Mouse (Mus musculus) hindbrain, embryonic 16.5 days (tissue): ENCODE measurements around the gene Snx20. TPM values are rescaled to one million over a fixed set of nuclear protein-coding genes. Genes with fewer than 3 reads are reported as not detected.

Experiments
- ATAC-seq: fragments of 200-750 bp; cut with Nextera tagmentation; 2 replicates; pipeline ENCODE4 v1.8.0; 2017; ENCODE audit warnings: moderate TSS enrichment, moderate library complexity
- H3K27ac ChIP-seq: fragments of 300-500 bp; sonication (generic); 2 replicates; pipeline ENCODE4 v1.5.1; 2014; ENCODE audit warnings: low read depth, mild to moderate bottlenecking, control low read depth, low read length, moderate library complexity
- H3K27me3 ChIP-seq: fragments of 300-500 bp; sonication (generic); replicated peaks from 2 replicates; pipeline ENCODE4 v1.6.1; 2014; ENCODE audit warnings: low read length; ENCODE audit not compliant: control insufficient read depth, insufficient read depth
- H3K36me3 ChIP-seq: fragments of 300-500 bp; sonication (generic); 2 replicates; pipeline ENCODE4 v1.6.1; 2014; ENCODE audit warnings: mild to moderate bottlenecking, low read length, moderate library complexity, mixed read lengths; ENCODE audit not compliant: control insufficient read depth, insufficient read depth
- H3K4me1 ChIP-seq: fragments of 300-500 bp; sonication (generic); 2 replicates; pipeline ENCODE4 v1.6.1; 2014; ENCODE audit warnings: low read depth, low read length; ENCODE audit not compliant: control insufficient read depth, insufficient read depth
- H3K4me2 ChIP-seq: fragments of 300-500 bp; sonication (generic); 2 replicates; pipeline ENCODE4 v1.6.1; 2014; ENCODE audit warnings: mild to moderate bottlenecking, low read length, control low read depth, moderate library complexity
- H3K4me3 ChIP-seq: fragments of 300-500 bp; sonication (generic); 2 replicates; pipeline ENCODE4 v1.5.1; 2014; ENCODE audit warnings: mild to moderate bottlenecking, low read length, control low read depth, moderate library complexity
- H3K9ac ChIP-seq: fragments of 300-500 bp; sonication (generic); 2 replicates; pipeline ENCODE4 v1.6.1; 2014; ENCODE audit warnings: low read depth, mild to moderate bottlenecking, control low read depth, low read length, moderate library complexity
- H3K9me3 ChIP-seq: fragments of 300-500 bp; sonication (generic); 2 replicates; pipeline ENCODE4 v1.6.1; 2014; ENCODE audit warnings: mild to moderate bottlenecking, low read length, moderate library complexity; ENCODE audit not compliant: control insufficient read depth
- WGBS: fragments of 180-500 bp; shearing (Covaris S2); extraction: QIAGEN DNeasy Blood & Tissue Kit; methylation state at CpG from one replicate; pipeline ENCODE4 v1.1.7; 2014; 5-methylcytosine and 5-hydroxymethylcytosine counted together
- polyA plus RNA-seq: library from polyadenylated mRNA; unstranded; fragments of >200 nt; fragmentation: Nextera tagmentation; extraction: Ambion mirVana; gene quantifications from 2 replicates; pipeline ENCODE4 v1.2.1, GENCODE M21; 2015

Gene Snx20
- polyA plus RNA-seq, 1 experiment from 2014 or later: 1.1 TPM

DNA sequence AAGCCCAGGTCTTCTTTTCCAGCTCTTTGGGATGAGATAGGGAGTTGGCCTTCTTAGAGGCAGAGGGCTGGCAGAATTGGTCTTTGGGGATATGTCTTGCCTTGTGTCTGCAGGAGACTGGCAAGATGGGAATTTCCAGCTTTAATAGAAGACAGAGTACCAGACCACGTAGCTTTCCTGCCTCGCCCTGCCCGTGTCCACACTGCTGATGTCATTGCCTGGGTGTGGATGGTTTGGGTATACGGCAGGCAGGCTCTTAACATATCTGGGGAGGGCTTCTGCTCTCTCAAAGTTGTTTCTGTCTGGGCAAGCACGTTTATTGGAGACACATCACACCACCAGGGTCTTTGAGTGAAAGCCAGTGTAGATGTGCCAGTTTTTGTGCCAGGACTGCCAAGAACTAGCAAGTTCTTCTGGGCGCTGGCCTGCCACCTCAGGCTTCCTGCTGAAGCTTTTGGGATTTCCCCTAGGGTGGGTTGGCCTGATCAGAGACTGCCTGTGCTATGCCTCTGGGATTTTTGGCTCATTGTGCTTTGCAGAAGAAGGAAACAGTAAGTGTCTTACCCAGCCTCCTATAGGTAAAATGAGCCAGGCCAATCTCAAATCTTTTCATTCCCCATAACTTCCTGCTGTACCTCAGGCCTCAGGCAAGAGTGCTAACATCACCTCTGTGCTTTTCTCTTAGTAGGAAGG, 14.2 kb upstream of the Snx20 start:
- Histone ChIP-seq H3K9me3 (no peaks in the 10 kb centered on the region), H3K36me3 (no peaks in the 10 kb centered on the region), H3K9ac (no peak overlapping the region), H3K4me1 (peaks cover 4% of the 10 kb centered on the region; the same call in 1 of the 2 replicates), H3K4me3 (no peak overlapping the region), H3K27ac (no peak overlapping the region), H3K27me3 (peaks cover 2% of the 10 kb centered on the region; the same call in 1 of the 2 replicates), H3K4me2 (no peak overlapping the region)
- 74% methylated on average over 6 of the region's 6 CpGs for WGBS
- ATAC-seq: no peak

DNA sequence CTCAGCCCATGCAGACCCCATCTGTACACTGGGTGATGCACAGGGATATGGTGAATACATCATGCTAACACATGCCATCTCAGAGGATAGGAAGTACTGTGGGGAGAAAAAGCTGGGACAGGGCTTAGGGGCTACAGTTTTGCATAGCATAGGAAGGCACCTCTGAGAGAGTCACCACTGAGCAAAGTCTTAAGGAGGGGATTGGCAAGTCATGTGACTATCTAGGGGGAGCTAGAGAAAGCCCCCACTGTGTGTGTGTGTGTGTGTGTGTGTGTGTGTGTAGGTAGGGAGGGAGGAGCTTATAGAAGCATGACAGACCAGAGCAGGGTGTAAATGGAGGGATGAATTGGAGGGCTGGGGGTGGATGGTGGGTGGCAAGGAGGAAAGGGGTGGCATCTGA, 12.4 kb upstream of the Snx20 start:
- Histone ChIP-seq H3K27ac (no peak overlapping the region), H3K4me1 (peaks cover 4% of the 10 kb centered on the region; the same call in 1 of the 2 replicates), H3K36me3 (no peaks in the 10 kb centered on the region), H3K4me3 (no peak overlapping the region), H3K27me3 (peaks cover 2% of the 10 kb centered on the region; the same call in 1 of the 2 replicates), H3K9ac (no peak overlapping the region), H3K9me3 (no peaks in the 10 kb centered on the region), H3K4me2 (no peak overlapping the region)
- ATAC-seq: no peak

DNA sequence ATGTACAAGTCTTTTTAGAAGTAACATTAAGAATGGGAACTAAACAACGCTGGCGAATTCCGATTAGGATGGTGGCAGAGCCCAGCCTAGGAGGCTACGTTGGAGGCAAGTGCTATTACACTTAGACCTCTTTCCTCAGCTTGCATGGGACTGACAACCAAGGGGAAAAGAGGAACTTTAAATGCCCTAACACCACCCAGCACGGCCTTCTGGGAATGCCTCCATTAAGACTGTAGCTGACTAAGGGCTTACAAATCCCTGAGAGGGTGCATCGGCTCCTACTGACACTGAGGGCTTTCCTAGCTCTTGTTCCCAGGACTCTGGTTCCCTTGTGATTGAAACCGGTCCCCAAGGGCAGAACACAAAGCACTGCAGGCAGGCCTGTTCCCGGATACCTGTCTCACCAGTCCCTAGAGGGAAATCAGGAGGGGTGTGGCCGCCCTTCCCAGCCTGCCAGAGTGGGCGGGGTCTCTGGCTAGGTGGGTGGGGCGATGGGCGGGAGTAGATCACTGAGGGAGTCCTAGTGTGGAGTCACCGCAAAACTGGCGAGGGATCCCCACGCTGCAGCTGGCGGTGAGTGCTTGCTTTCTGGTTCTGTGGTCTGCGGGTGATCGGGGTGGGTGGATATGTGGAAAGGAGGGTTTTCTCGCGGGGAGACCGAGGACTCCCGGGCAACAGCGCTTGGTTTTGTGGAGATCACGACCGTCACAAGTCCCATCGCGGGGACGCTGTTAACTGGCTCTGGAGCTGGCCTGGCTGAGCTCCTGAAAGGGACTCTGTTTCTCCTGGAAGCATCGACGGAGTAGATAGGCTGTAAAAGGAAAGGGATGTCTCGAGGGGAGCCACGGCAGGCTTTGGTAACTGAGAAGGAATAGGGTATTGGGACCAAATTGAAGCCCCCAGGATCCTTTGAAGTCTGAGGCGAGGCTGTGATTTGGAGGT, 11.2 kb upstream of the Snx20 start, which contains the start of gene Nod2:
Gene Nod2 (plus strand): TSS at position 479 of the 942 bp plus-strand sequence.
- ATAC-seq: peak; percentile 60; the same call in 1 of the 2 replicates
- WGBS: 9% methylated on average over 33 of the region's 33 CpGs
- Histone ChIP-seq H3K4me2 (peak within 1 kb of the TSS; percentile 56), H3K27me3 (peaks cover 2% of the 10 kb centered on the region; the same call in 1 of the 2 replicates), H3K4me3 (peak within 1 kb of the TSS; percentile 36), H3K9me3 (no peaks in the 10 kb centered on the region), H3K27ac (no peak within 1 kb of the TSS), H3K9ac (peak within 1 kb of the TSS; percentile 50), H3K4me1 (0 out of 2 replicates have a peak, but pooled peaks cover 4% of the 10 kb centered on the region), H3K36me3 (no peaks in the 10 kb centered on the region)

DNA sequence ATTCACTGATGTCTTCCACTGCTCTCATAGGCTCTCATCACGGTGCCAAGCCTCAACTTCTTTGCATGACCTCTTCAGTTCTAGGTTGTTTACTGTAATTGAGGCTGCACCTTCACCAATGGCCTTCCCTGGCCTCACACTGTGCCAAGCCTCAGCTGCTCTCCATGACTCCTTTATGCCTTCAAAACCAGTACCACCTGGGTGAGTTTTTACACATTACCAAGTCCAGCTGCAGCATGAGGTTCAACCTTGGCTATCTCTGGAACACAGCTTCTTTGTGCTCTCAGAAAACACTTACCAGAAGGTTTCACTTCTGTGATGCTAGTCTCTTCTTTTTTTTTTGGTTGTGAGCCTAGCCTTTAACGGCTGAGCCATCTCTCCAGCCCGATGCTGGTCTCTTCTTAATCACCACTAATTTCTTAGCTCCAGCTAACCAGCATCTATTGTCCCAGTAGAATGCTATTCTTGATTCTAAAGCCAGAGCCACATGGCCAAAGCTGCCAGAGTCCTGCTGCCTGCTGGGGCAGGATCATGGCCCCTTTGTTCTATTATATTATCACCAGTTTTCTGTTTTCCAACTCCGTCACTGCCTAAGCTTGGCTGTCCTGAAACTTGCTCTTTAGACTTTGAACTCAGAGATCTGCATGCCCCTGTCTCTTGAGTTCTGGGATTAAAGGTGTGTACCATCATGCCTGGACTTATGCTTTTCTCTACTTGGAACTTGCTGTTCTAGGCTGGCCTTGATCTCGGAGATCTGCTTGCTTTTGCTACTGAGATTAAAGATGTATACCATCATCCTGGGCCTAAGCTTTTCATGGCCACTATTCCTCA, 7.0 kb upstream of the Snx20 start:
- 70% methylated on average over 5 of the region's 5 CpGs for WGBS
- ATAC-seq: no peak

DNA sequence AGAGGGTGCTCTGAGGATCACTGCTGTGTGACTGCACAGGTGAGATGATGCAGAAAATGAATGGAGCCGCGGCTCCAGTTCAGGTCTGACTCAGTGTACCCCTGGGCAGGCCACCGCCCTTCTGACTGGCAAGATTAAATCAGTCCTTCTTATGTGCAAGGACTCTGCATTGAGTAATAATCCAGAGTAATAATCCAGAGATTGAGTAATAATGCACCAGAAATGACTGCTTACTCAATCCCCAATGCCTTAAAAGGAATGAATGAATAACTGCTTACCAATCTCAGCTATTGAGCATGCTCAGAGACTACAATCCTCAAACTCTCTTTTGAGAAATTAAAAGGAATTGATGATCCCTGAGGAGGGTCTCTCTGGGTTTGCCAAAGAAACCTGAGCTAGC, 3.0 kb upstream of the Snx20 start:
- no peak for ATAC-seq
- no peak overlapping the region for H3K27ac ChIP-seq
- no peak overlapping the region for H3K4me3 ChIP-seq
- 95% methylated on average over 3 of the region's 3 CpGs for WGBS
- H3K36me3 ChIP-seq: no peaks in the 10 kb centered on the region
- no peak overlapping the region for H3K9ac ChIP-seq
- no peak overlapping the region for H3K4me2 ChIP-seq
- no peaks in the 10 kb centered on the region for H3K4me1 ChIP-seq
- H3K9me3 ChIP-seq: no peaks in the 10 kb centered on the region
- H3K27me3 ChIP-seq: no peaks in the 10 kb centered on the region; the same call in 1 of the 2 replicates

More for the DNA sequence above, 7.0 kb upstream of the Snx20 start:
- Histone ChIP-seq H3K4me1 (0 out of 2 replicates have a peak, but pooled peaks cover 4% of the 10 kb centered on the region), H3K27ac (no peak overlapping the region), H3K36me3 (no peaks in the 10 kb centered on the region), H3K9ac (no peak overlapping the region), H3K4me2 (no peak overlapping the region), H3K27me3 (peaks cover 1% of the 10 kb centered on the region; the same call in 1 of the 2 replicates), H3K4me3 (no peak overlapping the region), H3K9me3 (no peaks in the 10 kb centered on the region)

DNA sequence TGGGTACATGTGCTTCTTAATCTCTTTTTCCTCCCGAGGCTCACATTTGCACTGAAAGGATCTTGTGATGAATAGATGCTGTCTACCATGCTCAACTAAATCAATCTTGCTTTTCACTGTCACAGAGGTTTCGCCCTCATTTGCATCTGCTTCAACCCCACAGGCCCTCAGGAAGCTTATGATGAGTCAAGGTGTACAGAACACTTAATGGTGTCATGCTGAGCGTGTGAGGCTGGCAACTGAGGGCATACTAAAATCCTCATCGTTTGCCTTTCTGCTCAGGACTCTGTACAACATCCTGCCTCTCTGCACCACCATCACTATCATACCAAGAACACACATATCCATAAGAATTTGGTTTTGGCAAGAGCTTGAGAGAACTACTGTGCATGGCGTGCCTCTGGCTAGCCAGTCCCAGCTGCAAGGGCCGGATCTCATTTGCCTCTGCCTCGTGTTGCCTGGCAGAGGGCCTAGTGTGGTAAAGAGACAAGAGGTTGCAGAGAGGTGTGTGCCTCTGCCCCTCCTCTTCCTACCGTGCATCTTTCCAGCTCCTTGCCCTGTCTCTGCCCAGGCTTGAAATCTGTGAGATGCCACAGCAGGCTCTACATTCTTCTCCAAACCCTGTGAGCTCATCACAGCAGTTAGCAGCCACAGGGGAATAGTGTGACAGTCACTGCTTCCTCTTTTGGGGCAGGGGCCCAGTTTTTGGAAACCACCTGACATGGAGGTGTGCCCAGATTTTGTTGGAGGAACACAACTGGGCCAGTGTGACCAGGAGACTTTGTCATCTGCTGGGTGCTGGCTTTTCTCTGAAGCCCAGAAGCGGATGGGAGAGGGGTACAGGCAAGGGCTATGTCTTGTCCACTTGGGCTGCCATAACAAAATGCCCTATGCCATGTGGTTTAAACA, 1.4 kb upstream of the Snx20 start:
- no peaks in the 10 kb centered on the region; the same call in 1 of the 2 replicates for H3K27me3 ChIP-seq
- H3K36me3 ChIP-seq: no peaks in the 10 kb centered on the region
- no peaks in the 10 kb centered on the region for H3K4me1 ChIP-seq
- H3K4me3 ChIP-seq: no peak overlapping the region
- no peak overlapping the region for H3K9ac ChIP-seq
- no peak for ATAC-seq
- H3K27ac ChIP-seq: no peak overlapping the region
- H3K4me2 ChIP-seq: no peak overlapping the region
- 64% methylated on average over 9 of the region's 9 CpGs for WGBS
- no peaks in the 10 kb centered on the region for H3K9me3 ChIP-seq

DNA sequence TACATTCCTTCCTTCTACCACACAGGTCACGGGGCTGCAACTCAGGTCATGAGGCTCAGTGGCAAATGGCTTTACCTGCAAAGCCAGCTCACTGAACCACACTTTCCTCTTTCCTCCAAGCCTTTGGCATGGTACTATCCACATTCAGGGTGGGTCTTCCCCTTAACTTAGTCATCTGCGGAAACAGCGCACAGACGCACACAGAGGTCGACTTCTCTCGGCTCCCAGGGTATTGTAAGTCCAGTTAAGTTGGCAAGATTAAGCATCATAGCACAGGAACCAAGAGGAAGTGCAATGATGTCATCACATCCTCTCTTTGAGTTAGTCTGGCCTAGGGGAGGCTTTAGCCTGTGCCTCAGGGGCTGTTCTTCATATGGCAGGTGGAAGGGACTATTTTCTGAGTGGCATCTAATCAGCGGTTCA, 2.6 kb downstream of the Snx20 start:
- no peak for ATAC-seq
- 85% methylated on average over 7 of the region's 7 CpGs for WGBS
- Histone ChIP-seq H3K9me3 (no peaks in the 10 kb centered on the region), H3K9ac (no peak overlapping the region), H3K36me3 (no peaks in the 10 kb centered on the region), H3K27me3 (peaks cover 3% of the 10 kb centered on the region; the same call in 1 of the 2 replicates), H3K4me3 (no peak overlapping the region), H3K4me1 (peaks cover 1% of the 10 kb centered on the region; the same call in 1 of the 2 replicates), H3K4me2 (no peak overlapping the region), H3K27ac (no peak overlapping the region)

DNA sequence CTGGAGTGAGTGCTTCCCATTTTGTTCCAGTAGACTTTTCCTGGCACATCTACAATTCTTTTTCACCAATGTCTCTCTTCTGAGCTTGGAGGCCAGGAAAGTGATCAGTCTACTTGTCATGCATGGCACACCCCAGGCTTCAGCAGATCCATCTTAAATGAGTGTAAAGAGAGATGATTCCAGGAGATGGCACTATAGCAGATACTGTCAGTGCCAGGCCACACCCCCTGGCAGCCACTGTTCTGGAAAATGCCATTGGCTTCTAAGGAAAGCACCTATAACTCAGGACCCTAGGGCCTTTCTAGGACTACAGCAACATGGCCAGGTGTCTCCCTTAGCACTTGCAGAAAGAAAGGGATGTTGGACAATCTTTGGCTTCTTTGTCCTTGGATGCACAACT, 4.8 kb downstream of the Snx20 start:
- H3K27me3 ChIP-seq: peaks cover 5% of the 10 kb centered on the region
- no peaks in the 10 kb centered on the region for H3K36me3 ChIP-seq
- H3K9ac ChIP-seq: no peak overlapping the region
- peaks cover 11% of the 10 kb centered on the region for H3K4me1 ChIP-seq
- H3K27ac ChIP-seq: no peak overlapping the region
- no peak overlapping the region for H3K4me3 ChIP-seq
- no peak overlapping the region for H3K4me2 ChIP-seq
- no peaks in the 10 kb centered on the region for H3K9me3 ChIP-seq
- no peak for ATAC-seq
